Mouse (Mus musculus): ENCODE measurements around the gene Rfx5.
"Not testable (repeated sequence)": the region's sequence is repeated elsewhere in the genome, so short reads cannot be mapped to it uniquely, and the experiment has no call there.

Rfx5 gene

GRCm38 (mm10) chr3:94936147-94936546, 17.7 kb upstream of the Rfx5 start:
- DNase-seq (ENCODE audit: low spot score): not testable (repeated sequence)

- not testable (repeated sequence) for DNase-seq (ENCODE audit: low spot score)
Observed at GRCm38 (mm10) chr3:94937194-94937593, 16.7 kb upstream of the Rfx5 start.

- not testable (repeated sequence) for DNase-seq (ENCODE audit: low spot score)
Observed at GRCm38 (mm10) chr3:94940033-94940432, 13.8 kb upstream of the Rfx5 start.

- not testable (repeated sequence) for DNase-seq (ENCODE audit: low spot score)
Observed at GRCm38 (mm10) chr3:94942211-94942967, 11.5 kb upstream of the Rfx5 start.

GRCm38 (mm10) chr3:94943706-94944105, 10.2 kb upstream of the Rfx5 start:
- not testable (repeated sequence) for DNase-seq (ENCODE audit: low spot score)

- peak; percentile 23 for DNase-seq (ENCODE audit: low spot score)
Observed at GRCm38 (mm10) chr3:94948066-94948614, 5.7 kb upstream of the Rfx5 start.

GRCm38 (mm10) chr3:94949645-94950044, 4.2 kb upstream of the Rfx5 start:
- no peak for DNase-seq (ENCODE audit: low spot score)

GRCm38 (mm10) chr3:94952806-94953205, 1.1 kb upstream of the Rfx5 start:
- peak; percentile 23 for DNase-seq (ENCODE audit: low spot score)

- no peak for DNase-seq (ENCODE audit: low spot score)
Observed at GRCm38 (mm10) chr3:94953384-94953763, 501 bp upstream of the Rfx5 start.

- DNase-seq (ENCODE audit: low spot score): no peak
Observed at GRCm38 (mm10) chr3:94958295-94958694, 4.4 kb downstream of the Rfx5 start.

GRCm38 (mm10) chr3:94959871-94960270, 6.0 kb downstream of the Rfx5 start:
- DNase-seq (ENCODE audit: low spot score): no peak

GRCm38 (mm10) chr3:94960322-94960721, 6.4 kb downstream of the Rfx5 start:
- no peak for DNase-seq (ENCODE audit: low spot score)

- DNase-seq (ENCODE audit: low spot score): no peak
Observed at GRCm38 (mm10) chr3:94964989-94965388, 11.1 kb downstream of the Rfx5 start.

GRCm38 (mm10) chr3:94965878-94966277, 12.0 kb downstream of the Rfx5 start:
- DNase-seq (ENCODE audit: low spot score): no peak

GRCm38 (mm10) chr3:94972552-94972951, 18.7 kb downstream of the Rfx5 start:
- DNase-seq (ENCODE audit: low spot score): no peak

- no peak for DNase-seq (ENCODE audit: low spot score)
Observed at GRCm38 (mm10) chr3:94973620-94974019, 19.7 kb downstream of the Rfx5 start.

- DNase-seq (ENCODE audit: low spot score): no peak
Observed at GRCm38 (mm10) chr3:94974026-94974527, 20.2 kb downstream of the Rfx5 start.

GRCm38 (mm10) chr3:94974528-94975422, 20.9 kb downstream of the Rfx5 start, which contains the start of gene Pi4kb:
Gene Pi4kb (plus strand): TSS chr3:94974731.
- DNase-seq (ENCODE audit: low spot score): peak; percentile 98

GRCm38 (mm10) chr3:94984312-94984711, 30.4 kb downstream of the Rfx5 start:
- no peak for DNase-seq (ENCODE audit: low spot score)

- DNase-seq (ENCODE audit: low spot score): no peak
Observed at GRCm38 (mm10) chr3:94985513-94985912, 31.6 kb downstream of the Rfx5 start.

- no peak for DNase-seq (ENCODE audit: low spot score)
Observed at GRCm38 (mm10) chr3:94987578-94987977, 33.7 kb downstream of the Rfx5 start.

- DNase-seq (ENCODE audit: low spot score): no peak
Observed at GRCm38 (mm10) chr3:94989159-94989761, 35.4 kb downstream of the Rfx5 start.

Measured in embryo, embryonic 10.5 days (tissue).